Mouse (Mus musculus): ENCODE data around the gene Ociad1. TPM values are rescaled to one million over a fixed set of nuclear protein-coding genes. Genes with fewer than 3 reads are reported as not detected.

The Ociad1 gene
- polyA plus RNA-seq, 1 experiment = 357 TPM

- peak in 1 of 2 experiments; percentile 81 for DNase-seq (ENCODE audit: extremely low spot score in 1 of 2, low spot score in 1 of 2)
These were observed 45.6 kb downstream of the Ociad1 start for GRCm38 (mm10) chr5:73337961-73338831.

GRCm38 (mm10) chr5:73338832-73339163, 46.2 kb downstream of the Ociad1 start:
- no peak for DNase-seq (ENCODE audit: extremely low spot score in 1 of 2, low spot score in 1 of 2)

GRCm38 (mm10) chr5:73339779-73340722, 47.5 kb downstream of the Ociad1 start:
- DNase-seq (ENCODE audit: extremely low spot score in 1 of 2, low spot score in 1 of 2) = peak; percentile 61

GRCm38 (mm10) chr5:73340723-73341235, 48.2 kb downstream of the Ociad1 start, which contains the start of gene Ociad2:
Gene Ociad2 (minus strand): TSS chr5:73341028.
- no peak for DNase-seq (ENCODE audit: extremely low spot score in 1 of 2, low spot score in 1 of 2)

- no peak for DNase-seq (ENCODE audit: extremely low spot score in 1 of 2, low spot score in 1 of 2)
These were observed 50.2 kb downstream of the Ociad1 start for GRCm38 (mm10) chr5:73342701-73343355.

GRCm38 (mm10) chr5:73344310-73344709, 51.7 kb downstream of the Ociad1 start:
- peak; percentile 90 for DNase-seq (ENCODE audit: extremely low spot score in 1 of 2, low spot score in 1 of 2)

GRCm38 (mm10) chr5:73345254-73345653, 52.7 kb downstream of the Ociad1 start:
- no peak for DNase-seq (ENCODE audit: extremely low spot score in 1 of 2, low spot score in 1 of 2)

- DNase-seq (ENCODE audit: extremely low spot score in 1 of 2, low spot score in 1 of 2) = no peak
These were observed 56.9 kb downstream of the Ociad1 start for GRCm38 (mm10) chr5:73349514-73349913.

GRCm38 (mm10) chr5:73351796-73352195, 59.2 kb downstream of the Ociad1 start:
- DNase-seq (ENCODE audit: extremely low spot score in 1 of 2, low spot score in 1 of 2) = no peak

GRCm38 (mm10) chr5:73353519-73353918, 60.9 kb downstream of the Ociad1 start:
- no peak for DNase-seq (ENCODE audit: extremely low spot score in 1 of 2, low spot score in 1 of 2)

- no peak for DNase-seq (ENCODE audit: extremely low spot score in 1 of 2, low spot score in 1 of 2)
These were observed 61.4 kb downstream of the Ociad1 start for GRCm38 (mm10) chr5:73353978-73354377.

GRCm38 (mm10) chr5:73355393-73355792, 62.8 kb downstream of the Ociad1 start:
- DNase-seq (ENCODE audit: extremely low spot score in 1 of 2, low spot score in 1 of 2) = no peak

- no peak for DNase-seq (ENCODE audit: extremely low spot score in 1 of 2, low spot score in 1 of 2)
These were observed 66.7 kb downstream of the Ociad1 start for GRCm38 (mm10) chr5:73359134-73359751.

- peak; percentile 77 to 84 for DNase-seq (ENCODE audit: extremely low spot score in 1 of 2, low spot score in 1 of 2)
These were observed 67.2 kb downstream of the Ociad1 start for GRCm38 (mm10) chr5:73359752-73360141.

- no peak for DNase-seq (ENCODE audit: extremely low spot score in 1 of 2, low spot score in 1 of 2)
These were observed 67.7 kb downstream of the Ociad1 start for GRCm38 (mm10) chr5:73360240-73360639.

GRCm38 (mm10) chr5:73362338-73362737, 69.8 kb downstream of the Ociad1 start:
- no peak for DNase-seq (ENCODE audit: extremely low spot score in 1 of 2, low spot score in 1 of 2)

GRCm38 (mm10) chr5:73362791-73363190, 70.2 kb downstream of the Ociad1 start:
- DNase-seq (ENCODE audit: extremely low spot score in 1 of 2, low spot score in 1 of 2) = no peak

Data from frontal cortex, adult 2 months (tissue).